Mouse (Mus musculus) limb, embryonic 10.5 days (tissue): ENCODE results near the gene Zbtb25. TPM values are rescaled to one million over a fixed set of nuclear protein-coding genes. Genes with fewer than 3 reads are reported as not detected.

Experiments
- DNase-seq: peaks from one replicate; pipeline ENCODE4 v3.0.0-alpha.2; 2017; ENCODE audit warnings: low spot score
- H3K27ac ChIP-seq: fragments of 300-500 bp; sonication (generic); 2 replicates; pipeline ENCODE4 v1.5.1; 2016; ENCODE audit warnings: mild to moderate bottlenecking
- H3K27me3 ChIP-seq: fragments of 300-500 bp; sonication (generic); 2 replicates; pipeline ENCODE4 v1.6.1; 2016; ENCODE audit warnings: low read depth, mild to moderate bottlenecking; ENCODE audit not compliant: poor library complexity, severe bottlenecking
- H3K36me3 ChIP-seq: fragments of 300-500 bp; sonication (generic); 2 replicates; pipeline ENCODE4 v1.6.1; 2016; ENCODE audit warnings: mild to moderate bottlenecking, moderate library complexity
- H3K4me1 ChIP-seq: fragments of 300-500 bp; sonication (generic); 2 replicates; pipeline ENCODE4 v1.6.1; 2016
- H3K4me3 ChIP-seq: fragments of 300-500 bp; sonication (generic); 2 replicates; pipeline ENCODE4 v1.5.1; 2016; ENCODE audit warnings: mild to moderate bottlenecking, moderate library complexity
- H3K9me3 ChIP-seq: fragments of 300-500 bp; sonication (generic); replicated peaks from 2 replicates; pipeline ENCODE4 v1.6.1; 2016; ENCODE audit warnings: mild to moderate bottlenecking
- WGBS: fragments of 180-500 bp; shearing (Covaris S2); methylation state at CpG from one replicate; pipeline ENCODE4 v1.1.7; 2016; 5-methylcytosine and 5-hydroxymethylcytosine counted together
- polyA plus RNA-seq: library from polyadenylated mRNA; unstranded; fragments of >200 nt; fragmentation: Nextera tagmentation; extraction: Ambion mirVana; gene quantifications from 2 replicates; pipeline ENCODE4 v1.2.1, GENCODE M21; 2016

Zbtb25 gene
- polyA plus RNA-seq, 1 experiment from 2014 or later, result 15.9 TPM

GRCm38 (mm10) chr12:76401674-76402073 is 32.3 kb upstream of the Zbtb25 start:
- DNase-seq, result no peak
- Histone ChIP-seq H3K27me3 (peaks cover 41% of the 10 kb centered on the region), H3K9me3 (no peaks in the 10 kb centered on the region), H3K4me3 (no peak overlapping the region), H3K27ac (no peak overlapping the region), H3K36me3 (no peaks in the 10 kb centered on the region), H3K4me1 (peaks cover 31% of the 10 kb centered on the region)
- 53% methylated on average over 3 of the region's 3 CpGs for WGBS

GRCm38 (mm10) chr12:76397281-76397680 is 27.9 kb upstream of the Zbtb25 start:
- no peak for DNase-seq
- Histone ChIP-seq H3K27ac (no peak overlapping the region), H3K27me3 (peaks cover 8% of the 10 kb centered on the region), H3K4me1 (no peaks in the 10 kb centered on the region), H3K9me3 (no peaks in the 10 kb centered on the region), H3K36me3 (0 out of 2 replicates have a peak, but pooled peaks cover under 1% of the 10 kb centered on the region), H3K4me3 (no peak overlapping the region)
- 82% methylated on average over 5 of the region's 5 CpGs for WGBS

- H3K27me3 ChIP-seq, result no peaks in the 10 kb centered on the region
- no peak overlapping the region for H3K27ac ChIP-seq
- H3K4me1 ChIP-seq, result no peaks in the 10 kb centered on the region
- DNase-seq, result no peak
- H3K36me3 ChIP-seq, result peaks cover 30% of the 10 kb centered on the region
- H3K4me3 ChIP-seq, result no peak overlapping the region
- 82% methylated on average over 5 of the region's 5 CpGs for WGBS
- no peaks in the 10 kb centered on the region for H3K9me3 ChIP-seq
These were observed 23.6 kb upstream of the Zbtb25 start for GRCm38 (mm10) chr12:76392979-76393378.

- Histone ChIP-seq H3K36me3 (peaks cover 37% of the 10 kb centered on the region), H3K27ac (no peak overlapping the region), H3K4me3 (no peak overlapping the region), H3K9me3 (no peaks in the 10 kb centered on the region), H3K27me3 (no peaks in the 10 kb centered on the region), H3K4me1 (no peaks in the 10 kb centered on the region)
- DNase-seq, result no peak
- 83% methylated on average over 3 of the region's 3 CpGs for WGBS
These were observed 22.3 kb upstream of the Zbtb25 start for GRCm38 (mm10) chr12:76391595-76392271.

GRCm38 (mm10) chr12:76388794-76389193 is 19.4 kb upstream of the Zbtb25 start:
- no peaks in the 10 kb centered on the region for H3K27me3 ChIP-seq
- H3K4me1 ChIP-seq, result no peaks in the 10 kb centered on the region
- H3K36me3 ChIP-seq, result peaks cover 67% of the 10 kb centered on the region
- H3K9me3 ChIP-seq, result no peaks in the 10 kb centered on the region
- H3K4me3 ChIP-seq, result no peak overlapping the region
- 95% methylated on average over 11 of the region's 11 CpGs for WGBS
- no peak overlapping the region for H3K27ac ChIP-seq
- DNase-seq, result no peak

DNA sequence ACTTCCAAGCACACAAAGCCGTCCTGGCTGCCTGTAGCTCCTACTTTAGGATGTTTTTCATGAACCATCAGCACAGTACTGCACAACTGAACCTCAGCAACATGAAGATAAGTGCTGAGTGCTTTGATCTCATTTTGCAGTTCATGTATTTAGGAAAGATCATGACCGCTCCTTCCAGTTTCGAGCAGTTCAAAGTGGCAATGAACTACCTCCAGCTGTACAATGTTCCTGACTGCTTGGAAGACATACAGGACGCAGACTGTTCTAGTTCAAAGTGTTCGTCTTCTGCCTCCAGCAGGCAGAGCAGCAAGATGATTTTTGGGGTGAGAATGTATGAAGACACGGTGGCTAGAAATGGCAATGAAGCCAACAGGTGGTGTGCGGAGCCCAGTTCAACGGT is 15.9 kb upstream of the Zbtb25 start:
- no peaks in the 10 kb centered on the region for H3K27me3 ChIP-seq
- H3K36me3 ChIP-seq, result peaks cover 81% of the 10 kb centered on the region

GRCm38 (mm10) chr12:76380151-76380550 is 10.7 kb upstream of the Zbtb25 start:
- 89% methylated on average over 7 of the region's 7 CpGs for WGBS
- no peak overlapping the region for H3K4me3 ChIP-seq
- no peak for DNase-seq
- H3K27me3 ChIP-seq, result no peaks in the 10 kb centered on the region
- peaks cover 6% of the 10 kb centered on the region; the same call in 1 of the 2 replicates for H3K4me1 ChIP-seq
- no peaks in the 10 kb centered on the region for H3K9me3 ChIP-seq
- no peak overlapping the region for H3K27ac ChIP-seq
- H3K36me3 ChIP-seq, result peaks cover 45% of the 10 kb centered on the region

More for the DNA sequence above, 15.9 kb upstream of the Zbtb25 start:
- no peak for DNase-seq
- no peak overlapping the region for H3K27ac ChIP-seq
- H3K4me3 ChIP-seq, result no peak overlapping the region
- WGBS, result 91% methylated on average over 8 of the region's 8 CpGs
- H3K4me1 ChIP-seq, result no peaks in the 10 kb centered on the region
- no peaks in the 10 kb centered on the region for H3K9me3 ChIP-seq

- H3K36me3 ChIP-seq, result peaks cover 30% of the 10 kb centered on the region
- 90% methylated on average over 5 of the region's 5 CpGs for WGBS
- H3K9me3 ChIP-seq, result no peaks in the 10 kb centered on the region
- H3K27me3 ChIP-seq, result no peaks in the 10 kb centered on the region
- peaks cover 16% of the 10 kb centered on the region for H3K4me1 ChIP-seq
- no peak for DNase-seq
- no peak overlapping the region for H3K4me3 ChIP-seq
- no peak overlapping the region for H3K27ac ChIP-seq
These were observed 9.2 kb upstream of the Zbtb25 start for GRCm38 (mm10) chr12:76378556-76378955.

DNA sequence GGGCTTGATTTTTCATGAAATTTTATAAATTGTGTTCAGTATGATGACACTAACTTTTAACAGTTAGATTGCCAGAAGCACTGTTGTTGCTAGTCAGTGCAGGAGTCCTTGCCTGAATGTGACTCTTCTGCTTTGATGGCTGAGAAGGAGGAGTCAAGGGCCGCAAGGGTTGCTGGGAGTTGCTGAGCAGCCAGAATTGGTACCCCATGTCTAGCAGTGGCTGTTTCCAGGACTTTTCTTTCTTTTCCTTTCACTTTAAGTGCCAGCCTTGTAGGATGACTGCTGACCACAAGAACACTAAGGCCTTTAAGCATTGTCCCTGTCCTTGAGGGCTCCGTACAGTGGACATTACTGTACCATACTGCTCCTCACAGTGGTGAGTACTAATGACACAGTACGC is 8.3 kb upstream of the Zbtb25 start:
- Histone ChIP-seq H3K4me1 (peaks cover 20% of the 10 kb centered on the region), H3K4me3 (no peak overlapping the region), H3K27me3 (no peaks in the 10 kb centered on the region), H3K27ac (no peak overlapping the region), H3K9me3 (no peaks in the 10 kb centered on the region), H3K36me3 (peaks cover 21% of the 10 kb centered on the region)
- no peak for DNase-seq
- 90% methylated on average over 3 of the region's 3 CpGs for WGBS

GRCm38 (mm10) chr12:76377059-76377458 is 7.7 kb upstream of the Zbtb25 start:
- H3K4me1 ChIP-seq, result peaks cover 26% of the 10 kb centered on the region
- H3K9me3 ChIP-seq, result no peaks in the 10 kb centered on the region
- peaks cover 21% of the 10 kb centered on the region for H3K36me3 ChIP-seq
- DNase-seq, result no peak
- 94% methylated on average over 6 of the region's 6 CpGs for WGBS
- H3K4me3 ChIP-seq, result no peak overlapping the region
- no peaks in the 10 kb centered on the region for H3K27me3 ChIP-seq
- H3K27ac ChIP-seq, result no peak overlapping the region

- H3K4me3 ChIP-seq, result no peak overlapping the region
- H3K27me3 ChIP-seq, result no peaks in the 10 kb centered on the region
- 54% methylated on average over 7 of the region's 7 CpGs for WGBS
- no peaks in the 10 kb centered on the region for H3K9me3 ChIP-seq
- H3K4me1 ChIP-seq, result peaks cover 30% of the 10 kb centered on the region
- no peak for DNase-seq
- H3K27ac ChIP-seq, result no peak overlapping the region
- H3K36me3 ChIP-seq, result peaks cover 19% of the 10 kb centered on the region
These were observed 7.2 kb upstream of the Zbtb25 start for GRCm38 (mm10) chr12:76376649-76377048.

- Histone ChIP-seq H3K9me3 (no peaks in the 10 kb centered on the region), H3K4me1 (peaks cover 33% of the 10 kb centered on the region), H3K36me3 (peaks cover 9% of the 10 kb centered on the region), H3K27ac (no peak overlapping the region), H3K4me3 (no peak overlapping the region), H3K27me3 (no peaks in the 10 kb centered on the region)
- WGBS, result 90% methylated on average over 3 of the region's 3 CpGs
- no peak for DNase-seq
These were observed 6.1 kb upstream of the Zbtb25 start for GRCm38 (mm10) chr12:76375506-76375905.

- DNase-seq, result no peak
- H3K27ac ChIP-seq, result no peak overlapping the region
- H3K36me3 ChIP-seq, result peaks cover 3% of the 10 kb centered on the region; the same call in 1 of the 2 replicates
- 68% methylated on average over 4 of the region's 4 CpGs for WGBS
- H3K27me3 ChIP-seq, result no peaks in the 10 kb centered on the region
- H3K4me1 ChIP-seq, result peaks cover 33% of the 10 kb centered on the region
- no peaks in the 10 kb centered on the region for H3K9me3 ChIP-seq
- H3K4me3 ChIP-seq, result no peak overlapping the region
These were observed 5.5 kb upstream of the Zbtb25 start for GRCm38 (mm10) chr12:76374911-76375310.

GRCm38 (mm10) chr12:76373991-76374390 is 4.6 kb upstream of the Zbtb25 start:
- H3K4me3 ChIP-seq, result no peak overlapping the region
- no peak for DNase-seq
- no peaks in the 10 kb centered on the region for H3K36me3 ChIP-seq
- peaks cover 33% of the 10 kb centered on the region for H3K4me1 ChIP-seq
- no peaks in the 10 kb centered on the region for H3K27me3 ChIP-seq
- H3K9me3 ChIP-seq, result no peaks in the 10 kb centered on the region
- H3K27ac ChIP-seq, result no peak overlapping the region
- WGBS, result 69% methylated on average over 6 of the region's 6 CpGs
